ENCODE assay signal across 30 mouse cellular contexts in genomic region chr1:38501231-38501630, GRCm38 (mm10).
DNase-seq lines count a peak whose midpoint lies in the region; ATAC-seq and TF ChIP-seq lines count a peak whose summit lies in the region.
"Had no signal": no experiment of that assay in that cellular context is flagged by ENCODE, and none has a peak within 500 bp of the region (broad histone marks: within the 10 kb centered on the region; RNA-seq: fewer than 3 reads in every experiment).

No protein-coding gene starts in this region.

- H3K9ac ChIP-seq in hindbrain, embryonic 15.5 days = no peak overlapping the region
- no peak overlapping the region for H3K9ac ChIP-seq in hindbrain, embryonic 12.5 days
- H3K9ac ChIP-seq in midbrain, embryonic 13.5 days (replicated peaks) = no peak overlapping the region
- no peak overlapping the region for H3K9ac ChIP-seq in midbrain, embryonic 15.5 days
- H3K9ac ChIP-seq: embryonic facial prominence, embryonic 13.5 days; forebrain, embryonic 13.5 days; heart, embryonic 13.5 days; hindbrain, embryonic 14.5 days; intestine, embryonic 15.5 days had no signal

- peaks cover 45% of the 10 kb centered on the region for H3K4me1 ChIP-seq in hindbrain, embryonic 15.5 days (replicated peaks)
- peaks cover 33% of the 10 kb centered on the region for H3K4me1 ChIP-seq in hindbrain, embryonic 12.5 days
- H3K4me1 ChIP-seq in midbrain, embryonic 13.5 days (replicated peaks) = peaks cover 43% of the 10 kb centered on the region
- peaks cover 37% of the 10 kb centered on the region for H3K4me1 ChIP-seq in midbrain, embryonic 15.5 days
- H3K4me1 ChIP-seq: intestine, embryonic 15.5 days had no signal

- DNase-seq in gastrocnemius, adult 2 months = no peak
- no peak for DNase-seq in gastrocnemius, postnatal 36 days
- DNase-seq in ES-CJ7 (ENCODE audit: low read depth, low spot score) = peak; percentile 25
- DNase-seq in spleen, postnatal 10 days (ENCODE audit: low spot score in 2 of 2) = no peak
- DNase-seq: adrenal gland, adult 8-10 months; adrenal gland, postnatal 25 days; cerebellum, adult 11-12 months; cerebellum, adult 8-10 months; cerebellum, postnatal 10 days; cerebellum, postnatal 36 days; embryo, embryonic 11 days; gastrocnemius, postnatal 14 days; heart, adult 2 months; heart, postnatal 14 days had no signal

- TF ChIP-seq CTCF in gastrocnemius, adult 2 months (IDR thresholded peaks at IDR 0.05) = no peak

- H3K4me3 ChIP-seq in gastrocnemius, adult 2 months = no peak overlapping the region
- H3K4me3 ChIP-seq in hindbrain, embryonic 15.5 days = no peak overlapping the region
- no peak overlapping the region for H3K4me3 ChIP-seq in hindbrain, embryonic 12.5 days
- H3K4me3 ChIP-seq in midbrain, embryonic 13.5 days (replicated peaks) = no peak overlapping the region
- no peak overlapping the region for H3K4me3 ChIP-seq in midbrain, embryonic 15.5 days
- H3K4me3 ChIP-seq: embryonic facial prominence, embryonic 10.5 days; embryonic facial prominence, embryonic 13.5 days; forebrain, embryonic 10.5 days; forebrain, embryonic 13.5 days; heart, adult 2 months; heart, embryonic 10.5 days; heart, embryonic 13.5 days; intestine, embryonic 15.5 days had no signal

- ATAC-seq in hindbrain, embryonic 15.5 days (ENCODE audit: low FRiP score, low read depth) = no peak
- ATAC-seq in hindbrain, embryonic 12.5 days (ENCODE audit: low FRiP score) = no peak
- ATAC-seq in midbrain, embryonic 13.5 days = no peak
- ATAC-seq in midbrain, embryonic 15.5 days (replicated peaks) = no peak
- ATAC-seq: activated CD4-positive, CD25-positive, alpha-beta regulatory T cell, adult 4 months; forebrain, embryonic 13.5 days; forebrain, embryonic 16.5 days; intestine, embryonic 15.5 days; Patski had no signal

- WGBS in hindbrain, embryonic 15.5 days = 76% methylated on average over 7 of the region's 7 CpGs
- WGBS in hindbrain, embryonic 12.5 days = 90% methylated on average over 7 of the region's 7 CpGs
- WGBS in midbrain, embryonic 13.5 days = 93% methylated on average over 7 of the region's 7 CpGs
- 89% methylated on average over 7 of the region's 7 CpGs for WGBS in midbrain, embryonic 15.5 days

- H3K4me2 ChIP-seq in hindbrain, embryonic 15.5 days = no peak overlapping the region
- no peak overlapping the region for H3K4me2 ChIP-seq in hindbrain, embryonic 12.5 days (replicated peaks)
- no peak overlapping the region for H3K4me2 ChIP-seq in midbrain, embryonic 13.5 days (replicated peaks)
- no peak overlapping the region for H3K4me2 ChIP-seq in midbrain, embryonic 15.5 days
- H3K4me2 ChIP-seq: embryonic facial prominence, embryonic 13.5 days; forebrain, embryonic 13.5 days; heart, embryonic 13.5 days; hindbrain, embryonic 14.5 days; intestine, embryonic 15.5 days had no signal

- no peaks in the 10 kb centered on the region for H3K9me3 ChIP-seq in hindbrain, embryonic 15.5 days
- no peaks in the 10 kb centered on the region for H3K9me3 ChIP-seq in hindbrain, embryonic 12.5 days (replicated peaks)
- H3K9me3 ChIP-seq in midbrain, embryonic 13.5 days = no peaks in the 10 kb centered on the region
- H3K9me3 ChIP-seq in midbrain, embryonic 15.5 days = no peaks in the 10 kb centered on the region
- H3K9me3 ChIP-seq: embryonic facial prominence, embryonic 10.5 days; embryonic facial prominence, embryonic 13.5 days; forebrain, embryonic 10.5 days; forebrain, embryonic 13.5 days; G1E; heart, embryonic 10.5 days; heart, embryonic 13.5 days; intestine, embryonic 15.5 days had no signal

- no peaks in the 10 kb centered on the region for H3K27me3 ChIP-seq in hindbrain, embryonic 15.5 days
- no peaks in the 10 kb centered on the region for H3K27me3 ChIP-seq in hindbrain, embryonic 12.5 days
- no peaks in the 10 kb centered on the region for H3K27me3 ChIP-seq in midbrain, embryonic 13.5 days
- no peaks in the 10 kb centered on the region for H3K27me3 ChIP-seq in midbrain, embryonic 15.5 days (replicated peaks)
- H3K27me3 ChIP-seq: embryonic facial prominence, embryonic 13.5 days; forebrain, embryonic 13.5 days; heart, embryonic 13.5 days; intestine, embryonic 15.5 days; Patski had no signal

- peak overlapping the region; percentile 58; the same call in 1 of the 2 replicates for H3K27ac ChIP-seq in gastrocnemius, adult 2 months
- H3K27ac ChIP-seq in hindbrain, embryonic 15.5 days (replicated peaks) = 0 out of 2 replicates have a peak overlapping the region, but pooled peaks have one; percentile 55
- no peak overlapping the region for H3K27ac ChIP-seq in hindbrain, embryonic 12.5 days
- 0 out of 2 replicates have a peak overlapping the region, but pooled peaks have one; percentile 61 for H3K27ac ChIP-seq in midbrain, embryonic 13.5 days
- H3K27ac ChIP-seq in midbrain, embryonic 15.5 days = no peak overlapping the region
- H3K27ac ChIP-seq: embryonic facial prominence, embryonic 10.5 days; embryonic facial prominence, embryonic 13.5 days; forebrain, embryonic 10.5 days; forebrain, embryonic 13.5 days; heart, adult 2 months; heart, embryonic 10.5 days; heart, embryonic 13.5 days; hindbrain, embryonic 14.5 days; intestine, embryonic 15.5 days had no signal

- intact Hi-C loops in gastrocnemius, adult 2 months (cut with DNase I) = no loop called here
- intact Hi-C loops in gastrocnemius, postnatal 36 days (cut with DNase I) = no loop called here

- H3K36me3 ChIP-seq in hindbrain, embryonic 15.5 days = no peaks in the 10 kb centered on the region
- H3K36me3 ChIP-seq in hindbrain, embryonic 12.5 days = no peaks in the 10 kb centered on the region
- no peaks in the 10 kb centered on the region for H3K36me3 ChIP-seq in midbrain, embryonic 13.5 days
- no peaks in the 10 kb centered on the region for H3K36me3 ChIP-seq in midbrain, embryonic 15.5 days (replicated peaks)
- H3K36me3 ChIP-seq: embryonic facial prominence, embryonic 10.5 days; embryonic facial prominence, embryonic 13.5 days; forebrain, embryonic 10.5 days; G1E; heart, embryonic 10.5 days; heart, embryonic 13.5 days; intestine, embryonic 15.5 days had no signal

Comparison
In these comparisons a context has a peak if more than half of its experiments do, and no peak if none do; other contexts are left out.
1. H3K27ac ChIP-seq: peak in gastrocnemius, adult 2 months (single experiment), hindbrain, embryonic 15.5 days (single experiment) and midbrain, embryonic 13.5 days (single experiment); none in hindbrain, embryonic 12.5 days (single experiment) and midbrain, embryonic 15.5 days (single experiment).